Mouse (Mus musculus) MEL (cell line): Measurements from ENCODE around the gene Lamb3.

ENCODE experiments used
- CTCF ChIP-seq, 3 experiments: IDR thresholded peaks in 2 of 3; conservative IDR thresholded peaks in 1 of 3; 2 replicates each; pipeline ENCODE4 v1.5.1; 2011 to 2012; ENCODE audit warnings: low read length in 3 of 3, low read depth in 2 of 3, mild to moderate bottlenecking in 2 of 3, improper control_type of control experiment in 1 of 3, inconsistent platforms in 1 of 3, mixed read lengths in 1 of 3, moderate library complexity in 1 of 3; ENCODE audit not compliant: control insufficient read depth in 1 of 3, insufficient read depth in 1 of 3, poor library complexity in 1 of 3, severe bottlenecking in 1 of 3
- E2F4 ChIP-seq: IDR thresholded peaks from 2 replicates; pipeline ENCODE4 v1.6.1; 2011; ENCODE audit warnings: low read depth, low read length, improper control_type of control experiment, borderline replicate concordance
- GABPA ChIP-seq: IDR thresholded peaks from 2 replicates; pipeline ENCODE4 v1.6.1; 2012; ENCODE audit warnings: low read depth, mild to moderate bottlenecking, inconsistent platforms, low read length, improper control_type of control experiment, moderate library complexity
- GATA1 ChIP-seq: IDR thresholded peaks from 2 replicates; pipeline ENCODE4 v1.6.1; 2011; ENCODE audit warnings: low read depth, low read length, improper control_type of control experiment
- MAFK ChIP-seq: IDR thresholded peaks from 2 replicates; pipeline ENCODE4 v1.6.1; 2011; ENCODE audit warnings: low read depth, mild to moderate bottlenecking, low read length, improper control_type of control experiment, borderline replicate concordance
- MAX ChIP-seq: IDR thresholded peaks from 2 replicates; pipeline ENCODE4 v1.6.1; 2011; ENCODE audit warnings: low read length, improper control_type of control experiment
- MAZ ChIP-seq: IDR thresholded peaks from 2 replicates; pipeline ENCODE4 v1.6.1; 2012; ENCODE audit warnings: low read depth, mild to moderate bottlenecking, inconsistent platforms, low read length, improper control_type of control experiment
- MEF2A ChIP-seq: IDR thresholded peaks from 2 replicates; pipeline ENCODE4 v1.6.1; 2014; ENCODE audit warnings: low read depth, mild to moderate bottlenecking, inconsistent platforms, low read length, improper control_type of control experiment; ENCODE audit not compliant: poor library complexity, insufficient replicate concordance, severe bottlenecking; ENCODE audit errors: extremely low read depth
- MYC ChIP-seq: IDR thresholded peaks from 2 replicates; pipeline ENCODE4 v1.6.1; 2011; ENCODE audit warnings: low read depth, mild to moderate bottlenecking, low read length, improper control_type of control experiment, moderate library complexity
- NELFE ChIP-seq: IDR thresholded peaks from 2 replicates; pipeline ENCODE4 v1.6.1; 2011; ENCODE audit warnings: low read depth, low read length, improper control_type of control experiment
- POLR2A ChIP-seq, 2 experiments: IDR thresholded peaks; 2 replicates each; pipeline ENCODE4 v1.6.1; 2011 to 2012; ENCODE audit warnings: low read length in 2 of 2, mild to moderate bottlenecking in 2 of 2, control low read depth in 1 of 2, improper control_type of control experiment in 1 of 2, low read depth in 1 of 2, moderate library complexity in 1 of 2; ENCODE audit not compliant: control insufficient read depth in 1 of 2, insufficient read depth in 1 of 2, poor library complexity in 1 of 2
- POLR2AphosphoS2 ChIP-seq: IDR thresholded peaks from 2 replicates; pipeline ENCODE4 v1.6.1; 2011; ENCODE audit warnings: low read length, improper control_type of control experiment
- RAD21 ChIP-seq: IDR thresholded peaks from 2 replicates; pipeline ENCODE4 v1.6.1; 2011; ENCODE audit warnings: mild to moderate bottlenecking, low read depth, low read length, improper control_type of control experiment
- USF1 ChIP-seq: IDR thresholded peaks from 2 replicates; pipeline ENCODE4 v1.6.1; 2014; ENCODE audit warnings: low read depth, mild to moderate bottlenecking, inconsistent platforms, low read length, improper control_type of control experiment, moderate library complexity

DNA sequence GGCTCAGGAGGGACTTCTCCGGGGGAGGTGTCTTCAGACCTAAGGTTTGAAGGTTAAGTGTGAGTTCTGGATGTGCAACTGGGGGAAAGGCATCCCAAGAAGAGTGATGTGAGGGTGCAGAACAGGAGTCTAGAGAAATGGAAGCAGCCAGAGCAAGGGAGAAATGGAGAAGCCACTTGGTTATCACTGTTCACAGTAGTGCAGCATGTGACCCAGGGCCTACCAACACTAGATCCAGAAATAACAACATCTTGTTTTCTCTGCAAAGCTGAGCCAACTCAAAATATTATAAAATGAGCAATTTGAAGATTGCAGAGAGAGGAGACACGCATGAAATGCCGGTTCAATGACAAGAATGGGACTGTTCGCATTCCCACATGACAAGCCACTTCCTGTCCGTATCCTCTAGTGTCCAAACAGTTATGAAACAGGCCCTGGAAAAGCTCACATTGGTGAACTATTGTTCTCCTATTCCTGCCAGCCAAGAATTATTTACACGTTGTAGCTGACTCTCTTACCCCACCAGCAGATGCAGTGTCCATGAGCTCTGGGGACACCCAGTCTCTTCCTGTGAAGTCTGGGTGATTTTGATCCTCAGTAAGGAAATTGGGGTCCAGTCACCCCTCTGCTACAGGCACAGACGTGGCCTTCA, 54.5 kb downstream of the Lamb3 start:
- TF ChIP-seq POLR2A (IDR thresholded peaks at IDR 0.05; ENCODE audit: control insufficient read depth in 1 of 2, insufficient read depth in 1 of 2, low read depth in 1 of 2, low read length in 2 of 2, poor library complexity in 1 of 2): no peak
- TF ChIP-seq MAFK: no peak
- TF ChIP-seq RAD21: no peak
- no peak for TF ChIP-seq GATA1
- no peak for TF ChIP-seq CTCF (IDR thresholded peaks at IDR 0.05 in 2 of 3, conservative IDR thresholded peaks at IDR 0.05 in 1 of 3; ENCODE audit: control insufficient read depth in 1 of 3, insufficient read depth in 1 of 3, low read depth in 2 of 3, low read length in 3 of 3, poor library complexity in 1 of 3, severe bottlenecking in 1 of 3)
- no peak for TF ChIP-seq POLR2AphosphoS2
- no peak for TF ChIP-seq MYC
- no peak for TF ChIP-seq MEF2A
- TF ChIP-seq NELFE: no peak
- TF ChIP-seq USF1: no peak
- no peak for TF ChIP-seq MAZ
- no peak for TF ChIP-seq GABPA
- no peak for TF ChIP-seq E2F4
- TF ChIP-seq MAX: no peak
